Mouse (Mus musculus) left cerebral cortex, adult 18-20 months (tissue): Measurements from ENCODE around the gene Sdk2. TPM values are rescaled to one million over a fixed set of nuclear protein-coding genes. Genes with fewer than 3 reads are reported as not detected.

Source experiments
- DNase-seq, 2 experiments: peaks; one replicate each; pipeline ENCODE4 v3.0.0; 2021 to 2022; ENCODE audit warnings: low spot score in 2 of 2, mixed read lengths in 1 of 2
- total RNA-seq, 2 experiments: library from RNA; stranded (reverse); gene quantifications; 2 replicates each; pipeline ENCODE4 v1.2.3; 2021

Sdk2 gene
- total RNA-seq, 2 experiments from 2014 or later, result 16.7 to 25.2 TPM

- no peak for DNase-seq
Measured at GRCm38 (mm10) chr11:113748797-113749521, 317.9 kb downstream of the Sdk2 start.

GRCm38 (mm10) chr11:113747725-113748380 lies 319.0 kb downstream of the Sdk2 start:
- DNase-seq, result no peak

GRCm38 (mm10) chr11:113747056-113747455 lies 319.8 kb downstream of the Sdk2 start:
- no peak for DNase-seq

- DNase-seq, result no peak
Measured at GRCm38 (mm10) chr11:113745961-113746360, 320.9 kb downstream of the Sdk2 start.

GRCm38 (mm10) chr11:113742998-113743397 lies 323.8 kb downstream of the Sdk2 start:
- no peak for DNase-seq

GRCm38 (mm10) chr11:113740100-113740499 lies 326.7 kb downstream of the Sdk2 start:
- DNase-seq, result no peak

GRCm38 (mm10) chr11:113739213-113739612 lies 327.6 kb downstream of the Sdk2 start:
- DNase-seq, result no peak

- no peak for DNase-seq
Measured at GRCm38 (mm10) chr11:113737912-113738311, 328.9 kb downstream of the Sdk2 start.

GRCm38 (mm10) chr11:113737553-113737854 lies 329.3 kb downstream of the Sdk2 start:
- DNase-seq, result no peak

GRCm38 (mm10) chr11:113736848-113737552 lies 329.8 kb downstream of the Sdk2 start:
- no peak for DNase-seq

GRCm38 (mm10) chr11:113735151-113735550 lies 331.7 kb downstream of the Sdk2 start:
- no peak for DNase-seq

GRCm38 (mm10) chr11:113733631-113734364 lies 333.0 kb downstream of the Sdk2 start:
- no peak for DNase-seq

- DNase-seq, result no peak
Measured at GRCm38 (mm10) chr11:113731945-113732612, 334.8 kb downstream of the Sdk2 start.

- DNase-seq, result no peak
Measured at GRCm38 (mm10) chr11:113730879-113731278, 336.0 kb downstream of the Sdk2 start.

GRCm38 (mm10) chr11:113729917-113730316 lies 336.9 kb downstream of the Sdk2 start:
- no peak for DNase-seq

- no peak for DNase-seq
Measured at GRCm38 (mm10) chr11:113729239-113729638, 337.6 kb downstream of the Sdk2 start.

- no peak for DNase-seq
Measured at GRCm38 (mm10) chr11:113727992-113728391, 338.9 kb downstream of the Sdk2 start.

GRCm38 (mm10) chr11:113726994-113727888 lies 339.6 kb downstream of the Sdk2 start:
- DNase-seq, result no peak
